Comparison of ENCODE assay signal across 31 mouse cellular contexts in genomic region chr15:4818437-4818836, GRCm38 (mm10).
DNase-seq lines count a peak whose midpoint lies in the region; ATAC-seq and TF ChIP-seq lines count a peak whose summit lies in the region.
"Had no signal": no experiment of that assay in that cellular context is flagged by ENCODE, and none has a peak within 500 bp of the region (broad histone marks: within the 10 kb centered on the region; RNA-seq: fewer than 3 reads in every experiment).

No protein-coding gene starts in this region.

- H3K36me3 ChIP-seq in lung, embryonic 14.5 days (ENCODE audit: insufficient read depth), result no peaks in the 10 kb centered on the region
- H3K36me3 ChIP-seq in lung, postnatal 0 days (ENCODE audit: insufficient read depth, low read length), result no peaks in the 10 kb centered on the region
- H3K36me3 ChIP-seq in hindbrain, embryonic 14.5 days (replicated peaks; ENCODE audit: control insufficient read depth, insufficient read depth), result no peaks in the 10 kb centered on the region
- H3K36me3 ChIP-seq: heart, embryonic 13.5 days; liver, embryonic 12.5 days; midbrain, embryonic 10.5 days; neural tube, embryonic 12.5 days had no signal

- ATAC-seq in cerebellum, adult (ENCODE audit: insufficient number of reproducible peaks, low FRiP score, low TSS enrichment), result no peak
- no peak for ATAC-seq in lung, embryonic 14.5 days (ENCODE audit: insufficient read depth)
- ATAC-seq in lung, postnatal 0 days, result no peak
- peak; percentile 75; the same call in 1 of the 2 replicates for ATAC-seq in hindbrain, embryonic 14.5 days (ENCODE audit: low FRiP score)
- ATAC-seq: forebrain, embryonic 16.5 days; intestine, postnatal 0 days; liver, embryonic 12.5 days; midbrain, embryonic 16.5 days had no signal

- no peak overlapping the region for H3K4me2 ChIP-seq in lung, embryonic 14.5 days
- no peak overlapping the region for H3K4me2 ChIP-seq in lung, postnatal 0 days (replicated peaks; ENCODE audit: low read depth, low read length)
- no peak overlapping the region for H3K4me2 ChIP-seq in hindbrain, embryonic 14.5 days (replicated peaks)
- H3K4me2 ChIP-seq: heart, embryonic 13.5 days; liver, embryonic 12.5 days; neural tube, embryonic 12.5 days had no signal

- no peak overlapping the region for H3K9ac ChIP-seq in lung, embryonic 14.5 days
- no peak overlapping the region for H3K9ac ChIP-seq in lung, postnatal 0 days (replicated peaks; ENCODE audit: low read depth)
- no peak overlapping the region for H3K9ac ChIP-seq in hindbrain, embryonic 14.5 days
- H3K9ac ChIP-seq: heart, embryonic 13.5 days; liver, embryonic 12.5 days; neural tube, embryonic 12.5 days had no signal

- no peaks in the 10 kb centered on the region; the same call in 1 of the 2 replicates for H3K9me3 ChIP-seq in lung, embryonic 14.5 days (ENCODE audit: low read depth, low read length)
- H3K9me3 ChIP-seq in lung, postnatal 0 days (ENCODE audit: low read length), result no peaks in the 10 kb centered on the region
- no peaks in the 10 kb centered on the region for H3K9me3 ChIP-seq in hindbrain, embryonic 14.5 days (ENCODE audit: control insufficient read depth, low read length)
- H3K9me3 ChIP-seq: heart, embryonic 13.5 days; liver, embryonic 12.5 days; midbrain, embryonic 10.5 days; neural tube, embryonic 12.5 days had no signal

- peak; percentile 3 to 4 for DNase-seq in cerebellum, postnatal 10 days
- DNase-seq in lung, embryonic 14.5 days, result peak; percentile 5
- no peak for DNase-seq in lung, postnatal 0 days (ENCODE audit: low spot score)
- no peak for DNase-seq in hindbrain, embryonic 14.5 days (ENCODE audit: low spot score)
- no peak for DNase-seq in layer of hippocampus, adult 9-11 months
- no peak for DNase-seq in layer of hippocampus, adult 11-12 months (ENCODE audit: low spot score)
- DNase-seq in adrenal gland, adult 18-20 months (ENCODE audit: low spot score in 2 of 2), result no peak
- DNase-seq: adrenal gland, postnatal 10 days; cerebellum, adult 18-20 months; heart, postnatal 10 days; kidney, adult 9 months; kidney, postnatal 25 days; layer of hippocampus, postnatal 36 days; left cerebral cortex, postnatal 4 days; lung, adult 18-20 months; lung, postnatal 14 days; right cerebral cortex, adult 18-20 months; spleen, adult 18-20 months; thymus, postnatal 36 days had no signal

- no peak for TF ChIP-seq EP300 in lung, postnatal 0 days (IDR thresholded peaks at IDR 0.05)

- WGBS in lung, embryonic 14.5 days, result 18% methylated on average over 3 of the region's 3 CpGs
- 25% methylated on average over 3 of the region's 3 CpGs for WGBS in lung, postnatal 0 days
- 69% methylated on average over 3 of the region's 3 CpGs for WGBS in hindbrain, embryonic 14.5 days

- H3K4me3 ChIP-seq in lung, embryonic 14.5 days (ENCODE audit: low read depth, low read length), result no peak overlapping the region
- no peak overlapping the region for H3K4me3 ChIP-seq in lung, postnatal 0 days (ENCODE audit: low read depth, low read length)
- H3K4me3 ChIP-seq in hindbrain, embryonic 14.5 days (replicated peaks; ENCODE audit: low read length), result no peak overlapping the region
- H3K4me3 ChIP-seq: erythroblast, embryonic 14.5 days; heart, embryonic 13.5 days; layer of hippocampus, adult 2 months; liver, embryonic 12.5 days; midbrain, embryonic 10.5 days; myocyte; neural tube, embryonic 12.5 days had no signal

- no peak overlapping the region for H3K27ac ChIP-seq in lung, embryonic 14.5 days (ENCODE audit: low read depth)
- no peak overlapping the region for H3K27ac ChIP-seq in lung, postnatal 0 days (ENCODE audit: low read length)
- H3K27ac ChIP-seq in hindbrain, embryonic 14.5 days, result no peak overlapping the region
- H3K27ac ChIP-seq: heart, embryonic 13.5 days; layer of hippocampus, adult 2 months; liver, embryonic 12.5 days; midbrain, embryonic 10.5 days; neural tube, embryonic 12.5 days had no signal

- no peak for TF ChIP-seq CTCF in lung, embryonic 14.5 days (IDR thresholded peaks at IDR 0.05; ENCODE audit: low read depth)
- TF ChIP-seq CTCF in lung, postnatal 0 days (IDR thresholded peaks at IDR 0.05), result no peak

- H3K4me1 ChIP-seq in lung, embryonic 14.5 days (ENCODE audit: insufficient read depth), result no peaks in the 10 kb centered on the region
- H3K4me1 ChIP-seq in lung, postnatal 0 days (ENCODE audit: insufficient read depth, low read depth, low read length), result no peaks in the 10 kb centered on the region
- H3K4me1 ChIP-seq in hindbrain, embryonic 14.5 days (replicated peaks; ENCODE audit: control insufficient read depth, insufficient read depth, low read length), result no peaks in the 10 kb centered on the region
- H3K4me1 ChIP-seq: heart, embryonic 13.5 days; liver, embryonic 12.5 days; midbrain, embryonic 10.5 days; neural tube, embryonic 12.5 days had no signal

- no peaks in the 10 kb centered on the region for H3K27me3 ChIP-seq in lung, embryonic 14.5 days (ENCODE audit: insufficient read depth, low read length)
- H3K27me3 ChIP-seq in lung, postnatal 0 days (replicated peaks; ENCODE audit: insufficient read depth, low read length), result no peaks in the 10 kb centered on the region
- H3K27me3 ChIP-seq in hindbrain, embryonic 14.5 days (ENCODE audit: control insufficient read depth, insufficient read depth, low read length), result no peaks in the 10 kb centered on the region
- H3K27me3 ChIP-seq: CH12.LX; heart, embryonic 13.5 days; liver, embryonic 12.5 days; neural tube, embryonic 12.5 days had no signal

Comparison
In these comparisons a context has a peak if more than half of its experiments do, and no peak if none do; other contexts are left out.
1. DNase-seq: peak in cerebellum, postnatal 10 days (2 of 2) and lung, embryonic 14.5 days (single experiment); none in lung, postnatal 0 days (single experiment), hindbrain, embryonic 14.5 days (single experiment), layer of hippocampus, adult 9-11 months (single experiment), layer of hippocampus, adult 11-12 months (single experiment) and adrenal gland, adult 18-20 months (0 of 2).